Comparison of ENCODE assay signal across 34 mouse cellular contexts in the genomic region with DNA sequence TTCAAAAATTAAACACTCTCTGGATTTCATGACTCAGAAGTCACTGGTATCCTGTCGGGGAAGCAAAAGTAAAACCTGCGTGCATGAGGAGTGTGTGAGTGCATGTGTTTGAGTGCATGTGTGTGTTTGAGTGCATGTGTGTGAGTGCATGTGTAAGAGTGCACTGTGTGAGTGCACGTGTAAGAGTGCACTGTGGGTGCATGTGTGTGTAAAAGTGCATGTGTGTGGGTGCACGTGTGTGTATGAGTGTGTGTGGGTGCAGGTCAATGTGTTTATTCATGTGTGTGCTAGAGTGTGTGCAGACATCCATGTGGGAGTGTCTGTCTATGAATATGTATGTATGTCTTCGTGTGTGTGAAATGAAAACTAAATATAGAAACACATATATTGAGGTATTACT.
"Had no signal": no experiment of that assay in that cellular context is flagged by ENCODE, and none has a peak within 500 bp of the region (broad histone marks: within the 10 kb centered on the region; RNA-seq: fewer than 3 reads in every experiment).

No protein-coding gene starts in this region.

- H3K27ac ChIP-seq: heart, embryonic 10.5 days; heart, embryonic 13.5 days; heart, embryonic 15.5 days; hindbrain, embryonic 10.5 days; hindbrain, embryonic 12.5 days; hindbrain, embryonic 13.5 days; hindbrain, embryonic 14.5 days; hindbrain, embryonic 15.5 days; hindbrain, postnatal 0 days; intestine, embryonic 15.5 days; kidney, embryonic 15.5 days; kidney, postnatal 0 days; layer of hippocampus, adult 2 months had no signal

- H3K9ac ChIP-seq: heart, embryonic 12.5 days; heart, embryonic 13.5 days; heart, embryonic 15.5 days; hindbrain, embryonic 12.5 days; hindbrain, embryonic 13.5 days; hindbrain, embryonic 14.5 days; hindbrain, embryonic 15.5 days; intestine, embryonic 15.5 days; kidney, embryonic 15.5 days had no signal

- H3K36me3 ChIP-seq: hindbrain, embryonic 12.5 days; hindbrain, embryonic 15.5 days; intestine, embryonic 15.5 days had no signal

- H3K9me3 ChIP-seq: heart, embryonic 10.5 days; heart, embryonic 12.5 days; heart, embryonic 13.5 days; heart, embryonic 15.5 days; hindbrain, embryonic 10.5 days; hindbrain, embryonic 12.5 days; hindbrain, embryonic 13.5 days; hindbrain, embryonic 15.5 days; intestine, embryonic 15.5 days; kidney, embryonic 15.5 days had no signal

- H3K4me1 ChIP-seq: heart, embryonic 10.5 days; heart, embryonic 12.5 days; heart, embryonic 13.5 days; heart, embryonic 15.5 days; hindbrain, embryonic 10.5 days; hindbrain, embryonic 12.5 days; hindbrain, embryonic 13.5 days; hindbrain, embryonic 15.5 days; intestine, embryonic 15.5 days; kidney, embryonic 15.5 days had no signal

- H3K27me3 ChIP-seq: heart, embryonic 12.5 days; heart, embryonic 13.5 days; heart, embryonic 15.5 days; hindbrain, embryonic 12.5 days; hindbrain, embryonic 13.5 days; hindbrain, embryonic 15.5 days; intestine, embryonic 15.5 days; kidney, embryonic 15.5 days had no signal

- H3K4me3 ChIP-seq: heart, embryonic 10.5 days; heart, embryonic 12.5 days; heart, embryonic 13.5 days; heart, embryonic 15.5 days; hindbrain, embryonic 10.5 days; hindbrain, embryonic 12.5 days; hindbrain, embryonic 13.5 days; hindbrain, embryonic 15.5 days; intestine, embryonic 15.5 days; kidney, embryonic 15.5 days; layer of hippocampus, adult 2 months had no signal

- DNase-seq: heart, postnatal 10 days; heart, postnatal 14 days; heart, postnatal 36 days; heart, postnatal 4 days; kidney, adult 11 months; kidney, adult 18-20 months; kidney, adult 2 months; kidney, adult 8-10 months; kidney, adult 9 months; kidney, postnatal 10 days; kidney, postnatal 14 days; kidney, postnatal 25 days; kidney, postnatal 36 days; kidney, postnatal 4 days; layer of hippocampus, adult 9-11 months; layer of hippocampus, postnatal 36 days had no signal

- ATAC-seq: hindbrain, embryonic 16.5 days; hindbrain, postnatal 0 days; inflammation-experienced regulatory T-cells, adult 6 months; intestine, embryonic 15.5 days; intestine, embryonic 16.5 days; intestine, postnatal 0 days had no signal
